Mouse (Mus musculus) large intestine, adult 2 months (tissue): ENCODE results near the gene Pcbd2. TPM values are rescaled to one million over a fixed set of nuclear protein-coding genes. Genes with fewer than 3 reads are reported as not detected.

Experiments
- DNase-seq: peaks from one replicate; pipeline ENCODE4 v3.0.0-alpha.2; 2012; ENCODE audit warnings: low read depth, low spot score
- WGBS: fragments of 180-500 bp; shearing (Covaris S2); methylation state at CpG from one replicate; pipeline ENCODE4 v1.1.7; 2018; 5-methylcytosine and 5-hydroxymethylcytosine counted together
- polyA plus RNA-seq: library from polyadenylated mRNA; depleted of rRNA; stranded (reverse); fragments of >200 nt; gene quantifications from 2 replicates; pipeline ENCODE4 v1.2.3, GENCODE M21; 2012; rRNA removed

Pcbd2 gene
- polyA plus RNA-seq, 1 experiment, result 41.6 TPM

- DNase-seq, result no peak
Observed at GRCm38 (mm10) chr13:55824151-55824945, 97.2 kb downstream of the Pcbd2 start.

GRCm38 (mm10) chr13:55825245-55825681, 98.1 kb downstream of the Pcbd2 start:
- DNase-seq, result no peak
- 10% methylated on average over 32 of the region's 32 CpGs for WGBS

More at GRCm38 (mm10) chr13:55824151-55824945, 97.2 kb downstream of the Pcbd2 start:
- 17% methylated on average over 10 of the region's 10 CpGs for WGBS

GRCm38 (mm10) chr13:55826008-55826671, 99.0 kb downstream of the Pcbd2 start:
- no peak for DNase-seq
- 8% methylated on average over 56 of the region's 56 CpGs for WGBS

Other genes starting within 250 kb of the Pcbd2 start
- 8.0 and 8.2 TPM in 2 replicates for gene Dbn1, start 239.3 kb upstream of the Pcbd2 start, polyA plus RNA-seq
- gene Pdlim7, start 213.7 kb upstream of the Pcbd2 start, polyA plus RNA-seq, result 72.4 and 77.3 TPM in 2 replicates
- gene Dok3, start 198.1 kb upstream of the Pcbd2 start, polyA plus RNA-seq, result 20.3 and 20.9 TPM in 2 replicates
- gene Ddx41, start 190.7 kb upstream of the Pcbd2 start, polyA plus RNA-seq, result 48.3 and 53.7 TPM in 2 replicates
- gene Fam193b, start 156.2 kb upstream of the Pcbd2 start, polyA plus RNA-seq, result 59.6 and 62.7 TPM in 2 replicates
- gene Tmed9, start 153.6 kb upstream of the Pcbd2 start, polyA plus RNA-seq, result 86.6 and 105 TPM in 2 replicates
- 19.0 and 21.8 TPM in 2 replicates for gene B4galt7, start 127.5 kb upstream of the Pcbd2 start, polyA plus RNA-seq
- 17.6 TPM in 2 replicates for gene Caml, start 104.4 kb upstream of the Pcbd2 start, polyA plus RNA-seq
- 8.4 and 13.6 TPM in 2 replicates for gene Ddx46, start 92.3 kb upstream of the Pcbd2 start, polyA plus RNA-seq
- 12.1 and 18.5 TPM in 2 replicates for gene B230219D22Rik, start 34.2 kb upstream of the Pcbd2 start, polyA plus RNA-seq
- 23.9 and 28.5 TPM in 2 replicates for gene Txndc15, start 12.7 kb upstream of the Pcbd2 start, polyA plus RNA-seq
- gene Catsper3, start 57.2 kb downstream of the Pcbd2 start, polyA plus RNA-seq, result 0.06 TPM in 1 of 2 replicates, not detected in the other
- 10.3 and 11.3 TPM in 2 replicates for gene Pitx1, start 108.8 kb downstream of the Pcbd2 start, polyA plus RNA-seq